Mouse (Mus musculus): ENCODE measurements around the gene Uck2. TPM values are rescaled to one million over a fixed set of nuclear protein-coding genes. Genes with fewer than 3 reads are reported as not detected.

Uck2 gene
- polyA plus RNA-seq, 1 experiment, result 255 TPM

DNA sequence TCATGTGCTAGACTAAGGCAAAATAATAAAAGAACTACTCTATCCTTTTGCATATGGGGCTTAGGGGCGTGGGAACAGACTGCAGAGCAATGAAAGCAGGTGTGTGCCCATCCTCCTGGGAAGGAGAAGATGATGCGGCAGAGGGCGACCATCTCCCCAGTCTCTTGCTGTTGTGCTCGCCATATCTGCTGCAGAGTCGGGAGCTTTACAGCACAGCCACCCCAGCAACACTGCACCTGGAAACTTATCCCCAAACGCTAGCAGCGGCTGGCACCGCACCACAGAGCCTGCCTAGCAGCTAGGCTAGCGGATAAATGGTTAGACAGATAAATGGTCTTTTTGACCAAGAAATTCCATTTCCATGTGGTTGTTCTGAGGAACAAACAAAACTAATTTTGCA lies 37.2 kb downstream of the Uck2 start:
- Histone ChIP-seq H3K4me1 (ENCODE audit: control insufficient read depth, insufficient read depth, low read length) (peaks cover 3% of the 10 kb centered on the region), H3K36me3 (ENCODE audit: control insufficient read depth, insufficient read depth, low read length, poor library complexity, severe bottlenecking) (no peaks in the 10 kb centered on the region), H3K9me3 (replicated peaks; ENCODE audit: control insufficient read depth, insufficient read depth, low read length, poor library complexity, severe bottlenecking) (no peaks in the 10 kb centered on the region), H3K27ac (ENCODE audit: insufficient read depth, low read length) (no peak overlapping the region), H3K4me3 (ENCODE audit: low read depth, low read length) (no peak overlapping the region), H3K9ac (ENCODE audit: low read depth, poor library complexity, severe bottlenecking) (no peak overlapping the region), H3K27me3 (ENCODE audit: control insufficient read depth, insufficient read depth, low read length, poor library complexity, severe bottlenecking) (no peaks in the 10 kb centered on the region)
- TF ChIP-seq POLR2A (IDR thresholded peaks at IDR 0.05; ENCODE audit: insufficient read depth, low read length), result no peak
- TF ChIP-seq EP300 (IDR thresholded peaks at IDR 0.05; ENCODE audit: insufficient read depth, low read depth, low read length), result no peak
- TF ChIP-seq CTCF (IDR thresholded peaks at IDR 0.05; ENCODE audit: low read depth, low read length), result no peak

DNA sequence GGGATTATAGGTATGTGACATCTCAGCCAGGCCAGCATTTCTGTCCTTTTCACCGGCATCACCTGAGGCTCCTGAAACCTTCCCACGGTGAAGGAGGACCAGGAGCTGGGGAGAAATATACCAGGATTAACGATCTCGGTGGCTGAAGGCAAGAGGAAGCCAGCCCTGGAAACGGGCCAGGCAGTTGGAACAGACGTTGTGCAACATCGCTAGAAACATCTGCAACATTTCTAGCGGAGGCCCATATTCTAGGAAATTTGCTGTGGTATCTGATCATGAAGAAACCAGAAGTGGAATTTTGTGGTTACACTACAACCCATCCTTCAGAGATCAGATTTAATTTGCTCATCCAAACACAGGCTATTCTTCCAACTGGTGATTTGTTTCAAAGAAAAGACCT lies 38.1 kb downstream of the Uck2 start:
- Histone ChIP-seq H3K27ac (ENCODE audit: insufficient read depth, low read length) (no peak overlapping the region), H3K9ac (ENCODE audit: low read depth, poor library complexity, severe bottlenecking) (no peak overlapping the region), H3K4me1 (ENCODE audit: control insufficient read depth, insufficient read depth, low read length) (peaks cover 6% of the 10 kb centered on the region), H3K4me3 (ENCODE audit: low read depth, low read length) (no peak overlapping the region), H3K9me3 (replicated peaks; ENCODE audit: control insufficient read depth, insufficient read depth, low read length, poor library complexity, severe bottlenecking) (no peaks in the 10 kb centered on the region), H3K27me3 (ENCODE audit: control insufficient read depth, insufficient read depth, low read length, poor library complexity, severe bottlenecking) (no peaks in the 10 kb centered on the region), H3K36me3 (ENCODE audit: control insufficient read depth, insufficient read depth, low read length, poor library complexity, severe bottlenecking) (no peaks in the 10 kb centered on the region)
- TF ChIP-seq CTCF (IDR thresholded peaks at IDR 0.05; ENCODE audit: low read depth, low read length) (no peak), EP300 (IDR thresholded peaks at IDR 0.05; ENCODE audit: insufficient read depth, low read depth, low read length) (no peak), POLR2A (IDR thresholded peaks at IDR 0.05; ENCODE audit: insufficient read depth, low read length) (no peak)

DNA sequence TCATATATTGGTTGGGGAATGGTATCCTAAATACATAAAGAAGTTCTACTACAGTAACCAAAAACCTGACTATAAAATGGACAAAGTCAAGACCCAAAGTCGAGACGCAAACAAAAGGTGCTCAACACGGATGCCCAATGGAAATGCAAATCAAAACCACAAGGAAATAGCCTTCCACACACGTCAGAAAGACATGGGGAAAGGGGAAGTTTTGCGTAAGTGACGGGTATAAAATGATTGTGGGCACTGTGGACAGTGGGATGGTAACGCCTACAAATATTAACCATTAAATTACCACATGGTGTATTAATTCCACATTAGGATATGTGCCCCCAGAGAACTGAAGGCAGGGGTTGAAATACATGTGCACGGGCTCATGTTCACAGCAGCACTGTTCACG lies 38.8 kb downstream of the Uck2 start:
- peaks cover 6% of the 10 kb centered on the region for H3K4me1 ChIP-seq (ENCODE audit: control insufficient read depth, insufficient read depth, low read length)
- no peak for TF ChIP-seq EP300 (IDR thresholded peaks at IDR 0.05; ENCODE audit: insufficient read depth, low read depth, low read length)
- no peak for TF ChIP-seq CTCF (IDR thresholded peaks at IDR 0.05; ENCODE audit: low read depth, low read length)
- no peak for TF ChIP-seq POLR2A (IDR thresholded peaks at IDR 0.05; ENCODE audit: insufficient read depth, low read length)
- H3K4me3 ChIP-seq (ENCODE audit: low read depth, low read length), result no peak overlapping the region
- H3K36me3 ChIP-seq (ENCODE audit: control insufficient read depth, insufficient read depth, low read length, poor library complexity, severe bottlenecking), result no peaks in the 10 kb centered on the region
- H3K27me3 ChIP-seq (ENCODE audit: control insufficient read depth, insufficient read depth, low read length, poor library complexity, severe bottlenecking), result no peaks in the 10 kb centered on the region
- no peak overlapping the region for H3K27ac ChIP-seq (ENCODE audit: insufficient read depth, low read length)
- H3K9me3 ChIP-seq (replicated peaks; ENCODE audit: control insufficient read depth, insufficient read depth, low read length, poor library complexity, severe bottlenecking), result no peaks in the 10 kb centered on the region
- no peak overlapping the region for H3K9ac ChIP-seq (ENCODE audit: low read depth, poor library complexity, severe bottlenecking)

DNA sequence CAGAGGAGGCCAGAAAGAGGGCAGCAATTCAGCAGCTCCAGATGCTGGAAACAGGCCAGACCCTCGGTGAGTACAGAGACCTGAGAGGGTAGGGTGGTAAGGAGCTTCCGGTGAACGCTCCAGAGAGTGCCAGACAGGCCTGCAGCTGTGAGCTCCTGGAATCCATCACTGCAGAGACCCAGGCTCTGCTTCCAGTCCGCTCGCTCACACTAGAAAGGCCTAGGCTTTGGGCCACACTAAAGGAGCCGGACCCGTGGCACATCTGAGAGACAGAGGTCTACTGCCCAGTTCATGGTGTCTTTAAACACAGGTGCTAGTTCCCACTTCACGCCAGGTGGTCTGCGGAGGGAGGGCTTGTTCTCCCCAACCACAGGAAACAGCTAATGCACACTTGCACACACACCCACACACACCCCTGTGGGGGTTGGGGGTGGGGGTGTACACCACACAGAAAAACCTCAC lies 39.9 kb downstream of the Uck2 start:
- Histone ChIP-seq H3K4me3 (ENCODE audit: low read depth, low read length) (no peak overlapping the region), H3K27ac (ENCODE audit: insufficient read depth, low read length) (no peak overlapping the region), H3K9ac (ENCODE audit: low read depth, poor library complexity, severe bottlenecking) (no peak overlapping the region), H3K36me3 (ENCODE audit: control insufficient read depth, insufficient read depth, low read length, poor library complexity, severe bottlenecking) (no peaks in the 10 kb centered on the region), H3K4me1 (ENCODE audit: control insufficient read depth, insufficient read depth, low read length) (peaks cover 6% of the 10 kb centered on the region), H3K9me3 (replicated peaks; ENCODE audit: control insufficient read depth, insufficient read depth, low read length, poor library complexity, severe bottlenecking) (no peaks in the 10 kb centered on the region), H3K27me3 (ENCODE audit: control insufficient read depth, insufficient read depth, low read length, poor library complexity, severe bottlenecking) (no peaks in the 10 kb centered on the region)
- TF ChIP-seq EP300 (IDR thresholded peaks at IDR 0.05; ENCODE audit: insufficient read depth, low read depth, low read length) (no peak), CTCF (IDR thresholded peaks at IDR 0.05; ENCODE audit: low read depth, low read length) (no peak), POLR2A (IDR thresholded peaks at IDR 0.05; ENCODE audit: insufficient read depth, low read length) (no peak)

DNA sequence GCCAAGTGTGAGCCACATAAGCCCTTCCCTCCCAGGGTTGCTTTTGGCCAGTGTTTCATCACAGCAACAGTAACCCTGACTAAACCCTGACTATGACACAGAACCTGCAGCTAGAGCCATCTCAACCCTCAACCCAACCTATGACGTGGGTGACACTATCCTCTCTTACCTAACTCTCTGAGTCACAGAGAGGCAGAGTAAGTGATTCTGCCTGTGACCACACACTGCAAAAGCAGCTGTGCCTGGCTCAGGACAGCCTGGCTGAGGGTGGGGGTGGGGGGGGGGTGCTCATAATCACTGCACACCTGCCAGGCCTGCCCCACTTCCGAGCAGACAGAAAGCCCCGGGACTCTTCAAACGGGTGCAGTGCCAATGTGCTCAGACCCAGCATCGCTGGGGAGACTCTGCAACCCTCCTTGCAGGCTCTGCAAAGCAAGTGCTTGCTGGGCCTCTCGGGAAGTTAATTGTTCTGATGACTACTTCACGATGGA lies 42.9 kb downstream of the Uck2 start:
- Histone ChIP-seq H3K27me3 (ENCODE audit: control insufficient read depth, insufficient read depth, low read length, poor library complexity, severe bottlenecking) (no peaks in the 10 kb centered on the region), H3K4me3 (ENCODE audit: low read depth, low read length) (no peak overlapping the region), H3K36me3 (ENCODE audit: control insufficient read depth, insufficient read depth, low read length, poor library complexity, severe bottlenecking) (no peaks in the 10 kb centered on the region), H3K4me1 (ENCODE audit: control insufficient read depth, insufficient read depth, low read length) (peaks cover 3% of the 10 kb centered on the region), H3K9ac (ENCODE audit: low read depth, poor library complexity, severe bottlenecking) (no peak overlapping the region), H3K27ac (ENCODE audit: insufficient read depth, low read length) (no peak overlapping the region), H3K9me3 (replicated peaks; ENCODE audit: control insufficient read depth, insufficient read depth, low read length, poor library complexity, severe bottlenecking) (no peaks in the 10 kb centered on the region)
- TF ChIP-seq POLR2A (IDR thresholded peaks at IDR 0.05; ENCODE audit: insufficient read depth, low read length) (no peak), CTCF (IDR thresholded peaks at IDR 0.05; ENCODE audit: low read depth, low read length) (no peak), EP300 (IDR thresholded peaks at IDR 0.05; ENCODE audit: insufficient read depth, low read depth, low read length) (no peak)

DNA sequence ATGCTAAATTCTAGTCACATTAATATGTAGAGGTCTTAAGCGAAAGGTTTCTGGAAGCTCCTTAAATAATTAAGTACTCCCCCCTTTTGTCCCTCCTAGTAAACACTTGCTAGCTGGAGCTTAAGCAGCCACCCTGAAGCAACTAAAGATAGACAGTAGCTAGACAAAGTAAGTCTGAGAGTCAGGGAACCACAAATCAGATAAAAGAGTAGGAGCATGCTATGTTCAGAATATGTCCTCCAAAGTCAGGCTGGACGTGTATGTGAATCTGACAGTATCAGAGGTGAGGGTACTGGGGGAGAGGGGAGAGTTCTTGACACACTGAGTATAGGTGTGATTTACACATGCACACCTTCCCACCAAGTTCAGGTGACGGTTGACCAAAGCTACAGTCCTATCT lies 43.6 kb downstream of the Uck2 start:
- no peaks in the 10 kb centered on the region for H3K9me3 ChIP-seq (replicated peaks; ENCODE audit: control insufficient read depth, insufficient read depth, low read length, poor library complexity, severe bottlenecking)
- H3K36me3 ChIP-seq (ENCODE audit: control insufficient read depth, insufficient read depth, low read length, poor library complexity, severe bottlenecking), result peaks cover 4% of the 10 kb centered on the region
- no peak for TF ChIP-seq EP300 (IDR thresholded peaks at IDR 0.05; ENCODE audit: insufficient read depth, low read depth, low read length)
- no peak for TF ChIP-seq POLR2A (IDR thresholded peaks at IDR 0.05; ENCODE audit: insufficient read depth, low read length)
- no peak for TF ChIP-seq CTCF (IDR thresholded peaks at IDR 0.05; ENCODE audit: low read depth, low read length)
- H3K4me3 ChIP-seq (ENCODE audit: low read depth, low read length), result no peak overlapping the region
- no peaks in the 10 kb centered on the region for H3K27me3 ChIP-seq (ENCODE audit: control insufficient read depth, insufficient read depth, low read length, poor library complexity, severe bottlenecking)
- H3K4me1 ChIP-seq (ENCODE audit: control insufficient read depth, insufficient read depth, low read length), result peaks cover 5% of the 10 kb centered on the region
- H3K9ac ChIP-seq (ENCODE audit: low read depth, poor library complexity, severe bottlenecking), result no peak overlapping the region
- H3K27ac ChIP-seq (ENCODE audit: insufficient read depth, low read length), result no peak overlapping the region
